Mouse (Mus musculus): ENCODE data around the gene Racgap1. TPM values are rescaled to one million over a fixed set of nuclear protein-coding genes. Genes with fewer than 3 reads are reported as not detected.
A peak's percentile ranks its signal among the peaks of the same experiment; 100 is the strongest.

Racgap1 gene
- polyA plus RNA-seq, 1 experiment from 2014 or later: 120 TPM

DNA sequence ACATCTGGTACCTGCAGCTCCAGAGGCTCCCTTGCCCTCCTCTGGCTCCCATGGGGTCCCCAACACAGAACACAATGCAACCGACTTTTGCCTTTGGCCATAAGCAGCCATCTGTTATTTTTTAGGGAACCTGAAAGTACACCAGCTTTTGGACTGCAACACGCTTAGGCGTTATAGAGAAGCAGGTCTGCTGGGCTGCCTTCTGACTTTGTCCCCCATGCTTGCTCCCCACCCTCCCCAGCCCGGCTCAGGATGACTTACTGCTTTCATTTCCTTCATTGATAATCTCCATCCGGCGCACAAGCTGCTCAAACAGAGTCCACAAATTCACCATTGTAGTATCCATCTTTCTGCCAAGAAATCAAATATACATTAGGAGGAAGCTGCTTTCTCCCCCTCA is 8.8 kb downstream of the Racgap1 start:
- Histone ChIP-seq H3K36me3 (peaks cover 10% of the 10 kb centered on the region; the same call in 1 of the 2 replicates), H3K27ac (no peak overlapping the region), H3K4me3 (replicated peaks) (no peak overlapping the region), H3K9ac (no peak overlapping the region), H3K4me2 (replicated peaks) (no peak overlapping the region), H3K9me3 (no peaks in the 10 kb centered on the region), H3K27me3 (replicated peaks) (no peaks in the 10 kb centered on the region), H3K4me1 (replicated peaks) (peaks cover 12% of the 10 kb centered on the region)
- no peak for ATAC-seq
- 80% methylated on average over 6 of the region's 6 CpGs for WGBS

GRCm38 (mm10) chr15:99638124-99638485 is 13.4 kb downstream of the Racgap1 start:
- ATAC-seq: no peak
- Histone ChIP-seq H3K36me3 (peaks cover 39% of the 10 kb centered on the region), H3K4me2 (replicated peaks) (no peak overlapping the region), H3K27me3 (replicated peaks) (no peaks in the 10 kb centered on the region), H3K4me1 (replicated peaks) (no peaks in the 10 kb centered on the region), H3K9ac (no peak overlapping the region), H3K4me3 (replicated peaks) (no peak overlapping the region), H3K27ac (no peak overlapping the region), H3K9me3 (no peaks in the 10 kb centered on the region)
- 96% methylated on average over 5 of the region's 5 CpGs for WGBS

DNA sequence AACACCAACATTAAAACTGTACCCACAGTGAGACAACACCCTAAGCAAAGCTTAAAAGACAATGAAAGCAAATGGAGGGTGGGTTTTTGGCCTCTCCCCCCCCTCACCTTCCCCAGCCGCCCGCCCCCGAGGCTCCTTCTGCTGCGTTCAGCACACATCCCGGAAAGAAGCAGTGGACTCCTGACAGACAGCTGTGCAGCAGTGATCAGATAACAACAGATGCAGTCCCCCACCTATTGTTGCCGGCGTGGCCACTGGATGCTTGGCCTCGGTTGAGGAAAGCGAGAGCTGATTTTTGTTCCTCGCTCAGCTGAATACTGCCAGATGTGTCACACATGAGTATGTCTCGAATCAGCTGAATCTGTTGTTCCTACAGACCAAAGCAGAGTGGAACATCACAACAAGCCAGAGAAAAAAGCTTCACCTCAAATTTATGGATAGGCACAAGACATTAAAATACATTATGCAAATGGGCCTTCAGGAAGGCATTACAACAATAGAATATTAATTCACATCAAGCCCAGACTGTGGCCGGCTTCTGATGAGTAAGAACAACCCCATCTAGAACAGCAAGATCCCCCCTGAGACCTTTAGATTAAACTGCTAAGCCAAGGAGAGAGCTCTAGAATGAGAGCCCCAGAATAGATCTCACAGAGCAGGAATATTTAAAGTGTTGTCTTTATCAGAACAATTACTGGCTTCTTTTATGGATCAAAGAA is 13.9 kb downstream of the Racgap1 start:
- Histone ChIP-seq H3K4me1 (replicated peaks) (no peaks in the 10 kb centered on the region), H3K4me3 (replicated peaks) (no peak overlapping the region), H3K27me3 (replicated peaks) (no peaks in the 10 kb centered on the region), H3K9ac (no peak overlapping the region), H3K9me3 (no peaks in the 10 kb centered on the region), H3K27ac (no peak overlapping the region), H3K36me3 (peaks cover 41% of the 10 kb centered on the region), H3K4me2 (replicated peaks) (no peak overlapping the region)
- 92% methylated on average over 12 of the region's 12 CpGs for WGBS
- ATAC-seq: no peak

GRCm38 (mm10) chr15:99634702-99635101 is 16.8 kb downstream of the Racgap1 start:
- no peaks in the 10 kb centered on the region for H3K9me3 ChIP-seq
- H3K27me3 ChIP-seq (replicated peaks): no peaks in the 10 kb centered on the region
- no peaks in the 10 kb centered on the region for H3K4me1 ChIP-seq (replicated peaks)
- peaks cover 62% of the 10 kb centered on the region for H3K36me3 ChIP-seq
- ATAC-seq: no peak
- no peak overlapping the region for H3K4me2 ChIP-seq (replicated peaks)
- WGBS: 90% methylated on average over 7 of the region's 7 CpGs
- H3K9ac ChIP-seq: no peak overlapping the region
- no peak overlapping the region for H3K4me3 ChIP-seq (replicated peaks)
- no peak overlapping the region for H3K27ac ChIP-seq

GRCm38 (mm10) chr15:99631618-99632017 is 19.8 kb downstream of the Racgap1 start:
- no peak overlapping the region for H3K27ac ChIP-seq
- H3K36me3 ChIP-seq: peaks cover 66% of the 10 kb centered on the region
- no peak overlapping the region for H3K9ac ChIP-seq
- H3K4me2 ChIP-seq (replicated peaks): no peak overlapping the region
- H3K9me3 ChIP-seq: no peaks in the 10 kb centered on the region
- no peaks in the 10 kb centered on the region for H3K4me1 ChIP-seq (replicated peaks)
- H3K4me3 ChIP-seq (replicated peaks): no peak overlapping the region
- H3K27me3 ChIP-seq (replicated peaks): no peaks in the 10 kb centered on the region
- ATAC-seq: no peak

GRCm38 (mm10) chr15:99622063-99622462 is 29.4 kb downstream of the Racgap1 start:
- Histone ChIP-seq H3K4me2 (replicated peaks) (no peak overlapping the region), H3K4me1 (replicated peaks) (no peaks in the 10 kb centered on the region), H3K4me3 (replicated peaks) (no peak overlapping the region), H3K9ac (no peak overlapping the region), H3K27me3 (replicated peaks) (no peaks in the 10 kb centered on the region), H3K9me3 (no peaks in the 10 kb centered on the region), H3K36me3 (peaks cover 40% of the 10 kb centered on the region), H3K27ac (no peak overlapping the region)
- 91% methylated on average over 11 of the region's 11 CpGs for WGBS
- ATAC-seq: no peak

DNA sequence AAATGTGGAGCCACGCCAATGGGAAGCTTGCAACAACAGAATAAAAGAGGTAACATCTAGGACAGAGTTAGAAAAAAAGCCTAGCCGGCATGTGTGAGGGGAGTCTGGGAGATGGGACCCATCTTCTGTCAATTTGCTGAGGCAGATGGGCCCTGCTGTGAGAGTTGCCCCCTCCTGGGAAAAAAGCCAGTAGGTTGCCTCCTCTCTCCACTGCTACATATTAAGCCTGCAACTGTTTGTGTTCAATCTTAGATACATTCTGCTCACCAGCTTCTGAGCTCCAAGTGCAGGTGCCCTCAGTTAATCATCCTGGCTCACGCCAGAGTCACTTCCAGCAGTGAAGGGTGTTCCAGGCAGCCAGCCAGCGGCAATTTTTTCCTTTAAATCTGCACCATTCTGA is 31.6 kb downstream of the Racgap1 start:
- Histone ChIP-seq H3K4me1 (replicated peaks) (peaks cover 9% of the 10 kb centered on the region), H3K9me3 (no peaks in the 10 kb centered on the region), H3K36me3 (peaks cover 22% of the 10 kb centered on the region), H3K27ac (no peak overlapping the region), H3K4me3 (replicated peaks) (no peak overlapping the region), H3K9ac (no peak overlapping the region), H3K4me2 (replicated peaks) (no peak overlapping the region), H3K27me3 (replicated peaks) (no peaks in the 10 kb centered on the region)
- 69% methylated on average over 4 of the region's 4 CpGs for WGBS
- ATAC-seq: no peak

DNA sequence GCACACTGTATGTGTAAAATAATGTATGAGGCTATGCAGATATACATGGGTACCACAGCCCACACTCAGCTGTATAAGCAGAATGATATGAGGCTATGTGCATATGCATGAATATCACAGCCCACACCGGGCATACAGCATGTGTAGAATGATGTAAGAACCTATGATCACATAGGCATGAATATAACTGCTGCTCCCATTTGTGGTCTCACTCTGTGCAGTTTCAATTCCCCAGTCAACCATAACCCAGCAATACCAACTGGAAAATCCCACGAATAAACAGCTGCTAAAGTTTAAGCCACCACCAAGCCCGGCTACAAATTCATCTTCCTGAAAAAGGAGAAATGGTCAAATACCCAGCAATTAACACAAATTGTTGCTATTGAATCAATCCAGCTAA is 32.9 kb downstream of the Racgap1 start:
- no peaks in the 10 kb centered on the region for H3K27me3 ChIP-seq (replicated peaks)
- H3K9me3 ChIP-seq: no peaks in the 10 kb centered on the region
- no peak for ATAC-seq
- 85% methylated on average over 3 of the region's 3 CpGs for WGBS
- H3K4me2 ChIP-seq (replicated peaks): no peak overlapping the region
- peaks cover 13% of the 10 kb centered on the region for H3K36me3 ChIP-seq
- no peak overlapping the region for H3K9ac ChIP-seq
- H3K27ac ChIP-seq: no peak overlapping the region
- H3K4me1 ChIP-seq (replicated peaks): peaks cover 15% of the 10 kb centered on the region
- no peak overlapping the region for H3K4me3 ChIP-seq (replicated peaks)

DNA sequence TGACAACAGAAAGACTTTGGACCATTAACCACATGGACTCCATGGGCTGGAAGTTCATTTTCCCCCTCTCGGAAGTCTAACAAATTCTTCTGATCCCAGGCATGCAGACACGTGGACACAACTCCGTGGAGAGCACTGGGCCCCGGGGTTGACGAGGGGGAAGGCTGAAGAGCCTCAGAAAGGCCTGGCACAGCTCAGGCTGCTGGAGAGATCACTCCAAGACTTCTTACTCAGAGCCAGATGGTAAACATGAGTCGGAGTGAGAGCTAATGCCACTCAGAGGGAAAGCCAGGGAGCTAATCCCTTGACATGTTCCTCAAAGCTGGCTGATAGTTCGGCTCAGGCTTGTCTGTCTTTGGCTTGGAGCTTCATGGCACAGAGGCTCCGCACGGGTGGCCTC is 36.2 kb downstream of the Racgap1 start:
- 0 out of 2 replicates have a peak, but pooled peaks have one; percentile 33 for ATAC-seq
- Histone ChIP-seq H3K4me3 (replicated peaks) (no peak overlapping the region), H3K9ac (no peak overlapping the region), H3K27ac (0 out of 2 replicates have a peak overlapping the region, but pooled peaks have one; percentile 18), H3K4me1 (replicated peaks) (peaks cover 15% of the 10 kb centered on the region), H3K36me3 (0 out of 2 replicates have a peak, but pooled peaks cover 4% of the 10 kb centered on the region), H3K27me3 (replicated peaks) (no peaks in the 10 kb centered on the region), H3K4me2 (replicated peaks) (no peak overlapping the region), H3K9me3 (no peaks in the 10 kb centered on the region)
- WGBS: 36% methylated on average over 9 of the region's 9 CpGs

DNA sequence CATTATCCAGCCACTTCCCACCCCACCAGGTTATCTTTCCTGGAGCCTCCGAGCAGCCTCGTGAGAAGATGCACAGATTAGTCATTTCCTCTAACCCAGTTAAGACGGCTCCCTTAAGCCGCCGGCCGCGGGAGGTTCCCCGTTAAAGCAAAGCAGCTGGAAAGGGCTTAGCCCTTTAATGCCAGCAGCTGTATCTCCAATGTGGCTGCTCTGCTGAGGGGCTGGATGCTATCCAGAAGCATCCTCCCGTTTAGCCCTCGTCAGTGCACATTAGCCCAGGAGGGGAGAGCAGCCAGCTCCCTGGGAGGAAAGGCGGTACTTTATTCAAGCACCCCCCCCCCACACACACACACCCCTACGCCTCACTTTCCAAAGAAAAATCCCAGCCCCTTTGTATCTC is 36.7 kb downstream of the Racgap1 start:
- H3K4me3 ChIP-seq (replicated peaks): no peak overlapping the region
- H3K27me3 ChIP-seq (replicated peaks): no peaks in the 10 kb centered on the region
- 3% methylated on average over 12 of the region's 12 CpGs for WGBS
- H3K4me2 ChIP-seq (replicated peaks): peak overlapping the region; percentile 22; the same call in 1 of the 2 replicates
- 0 out of 2 replicates have a peak, but pooled peaks cover 1% of the 10 kb centered on the region for H3K36me3 ChIP-seq
- 0 out of 2 replicates have a peak overlapping the region, but pooled peaks have one; percentile 18 for H3K27ac ChIP-seq
- peaks cover 15% of the 10 kb centered on the region for H3K4me1 ChIP-seq (replicated peaks)
- no peak overlapping the region for H3K9ac ChIP-seq
- no peaks in the 10 kb centered on the region for H3K9me3 ChIP-seq
- ATAC-seq: peak; percentile 67

- no peak overlapping the region for H3K4me2 ChIP-seq (replicated peaks)
- no peaks in the 10 kb centered on the region for H3K36me3 ChIP-seq
- no peak overlapping the region for H3K4me3 ChIP-seq (replicated peaks)
- ATAC-seq: no peak
- H3K27ac ChIP-seq: no peak overlapping the region
- no peaks in the 10 kb centered on the region for H3K27me3 ChIP-seq (replicated peaks)
- H3K4me1 ChIP-seq (replicated peaks): peaks cover 15% of the 10 kb centered on the region
- 73% methylated on average over 13 of the region's 13 CpGs for WGBS
- no peaks in the 10 kb centered on the region for H3K9me3 ChIP-seq
- H3K9ac ChIP-seq: no peak overlapping the region
Observed at GRCm38 (mm10) chr15:99614273-99614672, 37.2 kb downstream of the Racgap1 start.

GRCm38 (mm10) chr15:99611563-99611962 is 39.9 kb downstream of the Racgap1 start:
- peak; percentile 15; the same call in 1 of the 2 replicates for ATAC-seq
- H3K36me3 ChIP-seq: no peaks in the 10 kb centered on the region
- no peak overlapping the region for H3K4me2 ChIP-seq (replicated peaks)
- H3K4me1 ChIP-seq (replicated peaks): peaks cover 28% of the 10 kb centered on the region
- no peak overlapping the region for H3K9ac ChIP-seq
- 53% methylated on average over 7 of the region's 7 CpGs for WGBS
- H3K27me3 ChIP-seq (replicated peaks): 0 out of 2 replicates have a peak, but pooled peaks cover 2% of the 10 kb centered on the region
- no peak overlapping the region for H3K4me3 ChIP-seq (replicated peaks)
- H3K9me3 ChIP-seq: no peaks in the 10 kb centered on the region
- H3K27ac ChIP-seq: no peak overlapping the region

Data from intestine, embryonic 15.5 days (tissue).